Mouse (Mus musculus): ENCODE results near the gene St7l. TPM values are rescaled to one million over a fixed set of nuclear protein-coding genes. Genes with fewer than 3 reads are reported as not detected.

The St7l gene
- 51.9 TPM for polyA plus RNA-seq (2017; shearing (Covaris generic))

GRCm38 (mm10) chr3:104863786-104864650 lies at the start of gene St7l, which contains the start of gene Capza1:
Gene St7l, plus strand, starts transcription at chr3:104864005.
Gene Capza1, minus strand, starts transcription at chr3:104864505.

GRCm38 (mm10) chr3:104817991-104818748 lies 45.6 kb upstream of the St7l start, which contains the start of gene Mov10:
Gene Mov10, minus strand, starts transcription at chr3:104818563.

GRCm38 (mm10) chr3:104961066-104962059 lies 97.6 kb downstream of the St7l start, which contains the start of gene Wnt2b:
Gene Wnt2b, minus strand, starts transcription at chr3:104961921.

Other genes starting within 250 kb of the St7l start
- 24.2 TPM for gene Slc16a1, start 225.3 kb upstream of the St7l start, polyA plus RNA-seq (2017; shearing (Covaris generic))
- gene Ppm1j, start 82.9 kb upstream of the St7l start, polyA plus RNA-seq (2017; shearing (Covaris generic)) = 70.4 TPM
- gene Fam19a3, start 82.2 kb upstream of the St7l start, polyA plus RNA-seq (2017; shearing (Covaris generic)) = 3.2 TPM
- gene Rhoc, start 75.6 kb upstream of the St7l start, polyA plus RNA-seq (2017; shearing (Covaris generic)) = 15.0 TPM
- 52.7 TPM for gene Mov10, start 45.4 kb upstream of the St7l start, polyA plus RNA-seq (2017; shearing (Covaris generic))
- 582 TPM for gene Capza1, start 500 bp downstream of the St7l start, polyA plus RNA-seq (2017; shearing (Covaris generic))
- 0.23 TPM for gene Wnt2b, start 97.9 kb downstream of the St7l start, polyA plus RNA-seq (2017; shearing (Covaris generic))
- 0.40 TPM for gene Cttnbp2nl, start 189.1 kb downstream of the St7l start, polyA plus RNA-seq (2017; shearing (Covaris generic))
- not detected for gene 4930564D02Rik, start 202.8 kb downstream of the St7l start, polyA plus RNA-seq (2017; shearing (Covaris generic))

Measured in inflammation-experienced regulatory T-cells, adult 16 weeks (primary cell).